Mouse (Mus musculus): ENCODE data around the gene Klhl32.
A peak's percentile ranks its signal among the peaks of the same experiment; 100 is the strongest.
"Not testable (repeated sequence)": the region's sequence is repeated elsewhere in the genome, so short reads cannot be mapped to it uniquely, and the experiment has no call there.

The Klhl32 gene

GRCm38 (mm10) chr4:24796229-24796628 lies 54.7 kb downstream of the Klhl32 start:
- DNase-seq (ENCODE audit: low read depth, low spot score), result no peak

DNA sequence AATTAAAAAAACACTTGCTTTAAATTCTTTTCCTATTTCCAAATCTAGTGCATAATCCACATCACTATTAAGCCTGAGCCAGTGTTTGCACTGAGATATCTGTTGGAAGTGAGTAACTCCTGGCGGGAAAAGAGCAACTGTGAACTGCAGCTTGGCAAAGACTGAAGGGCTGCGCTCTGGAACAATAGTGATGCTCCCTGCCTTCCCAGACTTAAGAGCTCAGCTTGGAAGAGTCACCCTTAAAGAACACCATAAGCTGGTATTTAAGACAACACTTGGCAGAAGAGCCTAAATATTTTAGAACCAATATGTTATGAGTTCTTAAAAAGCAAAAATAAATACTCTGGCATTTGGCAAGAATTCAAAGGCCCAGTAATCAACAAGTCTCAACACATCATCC lies 55.7 kb downstream of the Klhl32 start:
- DNase-seq (ENCODE audit: low read depth, low spot score), result no peak

DNA sequence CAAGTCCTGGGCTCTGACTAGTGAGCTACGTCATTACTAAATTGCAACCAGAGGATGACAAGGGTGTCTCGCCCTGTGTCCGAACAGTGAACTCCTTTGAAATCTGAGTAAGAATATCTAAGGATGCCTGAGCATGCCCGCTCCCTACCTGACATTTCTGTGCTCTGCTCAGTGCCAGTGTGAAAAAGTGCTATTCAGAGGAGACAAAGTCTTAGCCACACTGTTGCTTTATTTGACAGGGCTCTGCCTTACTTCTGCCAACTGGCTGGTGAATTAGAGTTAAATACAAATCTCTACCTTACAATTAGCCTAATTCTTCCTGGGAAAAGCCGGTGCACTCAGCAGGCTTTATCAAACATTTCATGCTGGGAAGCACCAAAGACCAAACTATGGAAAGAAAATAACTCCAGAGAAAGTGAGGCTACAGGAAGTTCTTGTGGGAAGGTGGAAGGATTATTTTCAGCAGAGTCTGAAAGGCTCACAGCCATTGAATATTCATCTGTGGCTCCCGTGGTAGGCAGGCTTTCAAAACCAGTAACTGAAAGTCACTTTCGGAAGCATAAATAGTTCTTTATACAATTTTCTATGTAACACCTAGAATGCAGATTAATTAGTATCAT lies 57.1 kb downstream of the Klhl32 start:
- no peak for DNase-seq (ENCODE audit: low read depth, low spot score)

DNA sequence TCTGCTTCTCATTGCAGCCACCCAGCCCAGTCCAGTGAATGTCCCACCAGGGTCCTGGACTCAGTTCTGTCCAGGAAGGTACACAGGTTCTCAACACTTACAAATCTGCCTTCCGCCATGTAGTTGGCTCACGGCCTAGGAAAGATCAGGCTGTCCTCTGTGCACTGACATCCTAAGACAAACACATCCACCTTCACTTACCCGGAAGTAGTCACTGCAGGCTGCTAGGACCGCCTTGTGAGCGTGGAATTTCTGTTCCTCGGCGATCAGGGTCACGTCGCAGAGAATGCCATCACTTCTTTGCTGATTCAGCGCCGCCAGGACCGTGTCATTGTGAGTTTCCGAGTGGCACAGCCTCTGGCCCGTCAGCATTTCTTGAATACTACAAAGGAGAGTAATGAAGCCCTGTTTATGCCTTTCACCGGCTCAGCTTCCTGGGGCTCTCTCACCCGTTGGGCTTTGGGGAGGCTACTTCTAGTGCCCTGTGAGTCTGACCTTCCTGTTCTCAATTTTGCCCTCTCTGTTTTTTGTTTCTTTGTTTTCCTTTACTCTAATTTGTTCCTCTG lies 58.4 kb downstream of the Klhl32 start:
- DNase-seq (ENCODE audit: low read depth, low spot score), result peak; percentile 13

- DNase-seq (ENCODE audit: low read depth, low spot score), result no peak
Observed at GRCm38 (mm10) chr4:24789331-24789730, 61.6 kb downstream of the Klhl32 start.

DNA sequence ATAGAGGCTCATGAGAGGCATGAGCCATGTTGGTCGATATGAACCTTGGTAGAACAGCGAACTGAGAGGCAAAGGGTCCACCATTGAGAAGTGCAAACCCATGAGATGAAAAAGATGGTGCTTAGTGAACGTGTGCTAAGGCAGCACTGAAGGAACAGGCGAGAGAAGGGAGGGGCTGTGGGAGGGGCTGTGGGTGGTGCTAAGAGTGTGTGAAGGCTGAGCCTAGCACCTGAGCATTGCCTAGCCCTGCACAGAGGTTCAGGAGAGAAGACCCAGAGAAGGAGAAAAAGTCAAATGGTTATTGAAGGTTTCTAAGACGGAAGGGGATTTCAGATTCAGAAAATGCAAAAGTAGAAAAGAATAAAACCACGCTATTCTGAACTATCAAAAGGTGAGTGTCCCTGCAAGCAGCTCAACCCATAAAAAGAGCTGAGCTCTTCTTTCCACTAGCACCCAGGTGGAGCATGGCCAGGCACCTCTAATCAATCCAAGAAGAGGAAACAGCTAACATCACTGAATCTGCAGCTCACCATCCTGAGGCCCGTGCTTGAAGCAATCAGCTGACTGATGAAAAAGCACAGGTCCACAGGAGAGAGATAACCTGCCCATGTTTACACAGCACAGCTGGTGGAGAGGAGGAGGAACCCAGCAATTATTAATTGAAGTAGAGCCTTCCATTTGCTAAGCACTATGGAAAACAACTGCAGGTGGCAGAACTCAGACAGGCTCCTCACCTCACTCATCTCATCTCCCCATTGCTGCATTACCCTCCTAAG lies 65.0 kb downstream of the Klhl32 start:
- no peak for DNase-seq (ENCODE audit: low read depth, low spot score)

- no peak for DNase-seq (ENCODE audit: low read depth, low spot score)
Observed at GRCm38 (mm10) chr4:24765919-24766318, 85.0 kb downstream of the Klhl32 start.

- DNase-seq (ENCODE audit: low read depth, low spot score), result no peak
Observed at GRCm38 (mm10) chr4:24765469-24765868, 85.5 kb downstream of the Klhl32 start.

DNA sequence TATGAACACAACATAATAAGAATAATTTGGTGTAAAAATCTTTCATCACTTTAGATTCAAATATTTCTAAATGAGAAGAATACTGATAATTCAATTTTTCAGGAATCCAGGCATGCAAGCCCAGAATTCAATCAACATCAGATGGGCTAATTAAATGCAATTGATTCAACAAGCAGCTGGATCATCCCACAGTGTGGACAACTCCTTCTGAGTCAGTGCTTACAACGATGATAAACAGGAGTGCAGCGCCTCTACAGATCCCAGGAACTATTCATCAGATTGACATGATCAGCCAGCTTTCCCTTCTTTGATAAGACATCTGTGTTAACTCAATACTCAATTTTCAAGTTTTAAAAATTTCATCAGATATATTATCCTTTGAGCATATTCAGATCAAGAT lies 86.4 kb downstream of the Klhl32 start:
- no peak for DNase-seq (ENCODE audit: low read depth, low spot score)

DNA sequence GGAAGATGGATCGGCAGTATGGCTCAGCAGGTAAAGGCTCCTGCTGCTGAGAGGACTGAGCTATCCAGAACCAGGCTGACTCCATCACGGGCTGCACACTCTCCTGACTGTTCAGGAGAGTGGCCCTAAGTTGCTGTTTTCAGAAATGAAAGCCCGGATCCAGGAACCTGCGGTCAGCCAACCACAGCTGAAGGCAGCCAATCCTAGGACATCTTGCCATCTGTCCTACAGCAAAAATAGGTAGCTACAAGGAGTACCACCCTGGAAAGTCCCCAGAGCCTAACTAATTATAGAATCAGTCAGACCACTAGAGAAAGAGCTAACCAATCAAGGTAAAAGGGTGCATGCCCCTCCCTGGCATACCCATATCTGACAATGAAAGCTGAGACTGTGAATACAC lies 87.5 kb downstream of the Klhl32 start:
- DNase-seq (ENCODE audit: low read depth, low spot score), result no peak

- DNase-seq (ENCODE audit: low read depth, low spot score), result no peak
Observed at GRCm38 (mm10) chr4:24758954-24759353, 92.0 kb downstream of the Klhl32 start.

- no peak for DNase-seq (ENCODE audit: low read depth, low spot score)
Observed at GRCm38 (mm10) chr4:24752517-24753208, 98.3 kb downstream of the Klhl32 start.

GRCm38 (mm10) chr4:24737080-24737479 lies 113.8 kb downstream of the Klhl32 start:
- DNase-seq (ENCODE audit: low read depth, low spot score), result no peak

- DNase-seq (ENCODE audit: low read depth, low spot score), result peak; percentile 56
Observed at GRCm38 (mm10) chr4:24720834-24721233, 130.1 kb downstream of the Klhl32 start.

DNA sequence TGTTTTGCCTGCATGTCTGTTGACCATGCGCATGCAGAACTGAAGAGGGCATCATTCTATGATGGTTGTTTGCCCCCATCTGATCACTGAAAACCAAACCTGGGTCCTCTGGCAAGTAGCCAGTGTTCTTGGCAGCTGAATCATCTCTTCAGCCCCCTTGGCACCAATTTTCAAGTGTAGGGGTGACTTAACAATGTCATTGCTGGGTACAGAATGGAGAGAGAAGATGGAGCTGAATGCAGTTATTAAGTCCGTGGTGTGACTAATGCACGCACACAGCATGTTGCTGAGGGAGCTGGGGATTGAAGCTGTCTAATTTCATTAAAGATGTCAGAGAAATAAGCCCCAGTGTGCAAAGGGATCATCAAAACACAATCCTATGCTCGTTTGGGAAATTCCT lies 135.4 kb downstream of the Klhl32 start:
- no peak for DNase-seq (ENCODE audit: low read depth, low spot score)

DNA sequence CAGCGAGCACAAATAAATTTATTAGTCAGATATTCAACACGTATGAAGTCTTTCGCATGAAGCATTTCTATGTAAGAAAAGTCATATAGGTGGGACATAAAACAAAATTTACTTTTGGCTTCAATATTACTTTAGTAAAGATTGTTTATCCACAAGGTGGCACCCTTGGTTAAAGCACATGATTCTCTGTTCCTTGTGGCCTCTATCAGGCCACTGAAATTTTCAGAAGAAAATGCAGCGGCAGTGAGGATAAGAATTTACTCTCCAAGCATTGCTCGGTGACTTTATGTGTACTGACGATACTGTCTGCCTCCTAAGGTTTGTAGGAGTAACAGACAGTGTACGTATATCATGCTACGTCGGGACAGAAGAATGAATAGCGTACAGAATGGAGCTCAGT lies 136.6 kb downstream of the Klhl32 start:
- DNase-seq (ENCODE audit: low read depth, low spot score), result no peak

DNA sequence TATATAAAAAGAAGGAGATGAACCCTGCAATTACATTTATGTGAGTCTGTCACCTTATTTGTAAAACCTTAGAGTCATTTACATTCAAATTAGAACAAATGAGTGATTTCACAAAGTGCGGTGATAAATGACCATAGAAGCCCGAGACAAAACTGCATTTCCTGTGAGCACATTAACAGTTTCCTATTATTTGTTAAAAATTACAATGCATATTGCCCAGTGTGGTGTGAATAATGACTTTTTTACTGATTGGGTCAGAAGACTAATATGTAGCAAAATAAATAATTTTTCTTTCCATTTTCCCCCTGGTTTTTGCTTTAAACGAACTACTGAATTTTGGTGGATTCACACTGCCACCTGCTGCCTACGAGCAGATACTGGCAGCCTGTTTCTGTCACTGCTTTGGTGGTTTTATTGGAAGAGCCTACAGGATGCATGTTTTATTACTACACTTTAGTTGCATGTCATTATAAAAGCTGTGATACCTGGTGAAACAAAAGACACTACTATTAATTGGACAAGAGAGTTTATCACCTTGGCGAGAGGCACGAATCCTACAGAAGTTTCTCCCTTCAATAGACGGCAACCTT lies 152.3 kb downstream of the Klhl32 start:
- peak; percentile 10 for DNase-seq (ENCODE audit: low read depth, low spot score)

DNA sequence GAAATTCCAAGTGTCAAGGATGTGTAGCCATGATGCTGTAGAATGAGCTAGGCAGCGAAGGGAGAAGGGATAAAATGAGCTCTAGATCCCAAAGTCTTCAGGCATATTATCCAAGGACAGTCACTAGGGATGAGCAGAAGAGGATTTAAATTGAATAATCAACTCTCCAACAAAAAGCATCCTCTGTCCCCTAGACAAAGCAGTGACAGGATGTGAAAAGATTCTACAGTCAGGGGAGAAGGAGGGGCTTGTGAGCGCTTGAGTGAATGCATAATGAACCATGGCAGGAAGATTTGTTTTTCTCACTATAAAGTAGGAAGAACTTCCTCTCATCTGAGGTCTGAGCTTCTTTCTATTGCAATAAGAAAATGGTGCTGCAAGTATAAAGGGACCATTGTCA lies 170.8 kb downstream of the Klhl32 start:
- DNase-seq (ENCODE audit: low read depth, low spot score), result no peak

GRCm38 (mm10) chr4:24670007-24670406 lies 180.9 kb downstream of the Klhl32 start:
- no peak for DNase-seq (ENCODE audit: low read depth, low spot score)

DNA sequence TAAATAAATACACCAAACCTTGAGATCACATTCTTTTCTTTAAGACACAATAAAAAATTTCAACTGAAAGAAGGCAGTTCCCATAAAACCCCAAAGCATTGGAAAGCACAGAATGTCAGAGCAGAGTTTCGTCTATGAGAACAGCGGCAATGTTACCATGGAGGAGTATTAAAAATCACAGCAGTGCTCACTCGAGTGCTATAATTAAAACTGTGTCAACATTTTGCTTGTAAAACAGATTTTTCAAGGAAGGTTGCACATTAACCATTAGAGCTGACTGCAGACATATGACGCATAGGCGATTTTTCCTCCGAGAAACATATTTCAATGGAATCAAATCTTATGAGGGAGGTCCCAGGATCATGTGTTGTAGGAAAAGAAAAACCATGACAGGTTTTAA lies 191.7 kb downstream of the Klhl32 start:
- DNase-seq (ENCODE audit: low read depth, low spot score), result no peak

GRCm38 (mm10) chr4:24644735-24645134 lies 206.2 kb downstream of the Klhl32 start:
- not testable (repeated sequence) for DNase-seq (ENCODE audit: low read depth, low spot score)

DNA sequence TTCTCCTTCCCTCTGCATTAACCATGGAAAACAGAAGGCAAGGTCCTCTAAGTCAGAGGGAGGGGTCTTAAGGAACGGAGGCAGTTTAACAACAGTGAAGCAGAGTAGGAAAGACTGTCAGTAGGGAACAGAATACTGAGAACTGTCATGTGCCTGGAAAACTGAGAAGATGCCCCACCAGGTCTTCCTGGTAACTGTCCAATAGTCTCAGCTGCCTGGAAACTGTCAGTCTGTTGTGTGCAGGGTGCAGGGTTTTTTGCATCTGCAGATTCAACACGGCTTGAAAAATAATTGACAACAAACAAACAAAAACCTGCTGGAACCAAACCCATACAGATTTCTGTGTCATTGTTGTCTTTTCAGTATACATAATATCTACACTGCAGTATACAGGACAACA lies 208.6 kb downstream of the Klhl32 start:
- no peak for DNase-seq (ENCODE audit: low read depth, low spot score)
